Mouse (Mus musculus) forebrain, embryonic 12.5 days (tissue): ENCODE results near the gene Apc2. TPM values are rescaled to one million over a fixed set of nuclear protein-coding genes. Genes with fewer than 3 reads are reported as not detected.
"Not testable (repeated sequence)": the region's sequence is repeated elsewhere in the genome, so short reads cannot be mapped to it uniquely, and the experiment has no call there.

Experiments
- ATAC-seq: fragments of 200-750 bp; cut with Nextera tagmentation; 2 replicates; pipeline ENCODE4 v1.8.0; 2017; ENCODE audit warnings: moderate TSS enrichment; ENCODE audit not compliant: low FRiP score
- H3K27ac ChIP-seq: fragments of 300-500 bp; sonication (generic); 2 replicates; pipeline ENCODE4 v1.5.1; 2016; ENCODE audit warnings: mild to moderate bottlenecking
- H3K27me3 ChIP-seq: fragments of 300-500 bp; sonication (generic); 2 replicates; pipeline ENCODE4 v1.6.1; 2016; ENCODE audit warnings: mild to moderate bottlenecking
- H3K36me3 ChIP-seq: fragments of 300-500 bp; sonication (generic); replicated peaks from 2 replicates; pipeline ENCODE4 v1.6.1; 2016; ENCODE audit warnings: mild to moderate bottlenecking
- H3K4me1 ChIP-seq: fragments of 300-500 bp; sonication (generic); 2 replicates; pipeline ENCODE4 v1.6.1; 2016
- H3K4me2 ChIP-seq: fragments of 300-500 bp; sonication (generic); 2 replicates; pipeline ENCODE4 v1.6.1; 2016; ENCODE audit warnings: mild to moderate bottlenecking, moderate library complexity
- H3K4me3 ChIP-seq: fragments of 300-500 bp; sonication (generic); replicated peaks from 2 replicates; pipeline ENCODE4 v1.5.1; 2016; ENCODE audit warnings: mild to moderate bottlenecking
- H3K9ac ChIP-seq: fragments of 300-500 bp; sonication (generic); 2 replicates; pipeline ENCODE4 v1.6.1; 2016; ENCODE audit warnings: mild to moderate bottlenecking
- H3K9me3 ChIP-seq: fragments of 300-500 bp; sonication (generic); 2 replicates; pipeline ENCODE4 v1.6.1; 2016
- WGBS: fragments of 180-500 bp; shearing (Covaris S2); methylation state at CpG from one replicate; pipeline ENCODE4 v1.1.7; 2016; 5-methylcytosine and 5-hydroxymethylcytosine counted together
- polyA plus RNA-seq: library from polyadenylated mRNA; unstranded; fragments of >200 nt; fragmentation: Nextera tagmentation; extraction: Ambion mirVana; gene quantifications from 2 replicates; pipeline ENCODE4 v1.2.1, GENCODE M21; 2016

Gene Apc2
- polyA plus RNA-seq, 1 experiment from 2014 or later: 144 TPM

DNA sequence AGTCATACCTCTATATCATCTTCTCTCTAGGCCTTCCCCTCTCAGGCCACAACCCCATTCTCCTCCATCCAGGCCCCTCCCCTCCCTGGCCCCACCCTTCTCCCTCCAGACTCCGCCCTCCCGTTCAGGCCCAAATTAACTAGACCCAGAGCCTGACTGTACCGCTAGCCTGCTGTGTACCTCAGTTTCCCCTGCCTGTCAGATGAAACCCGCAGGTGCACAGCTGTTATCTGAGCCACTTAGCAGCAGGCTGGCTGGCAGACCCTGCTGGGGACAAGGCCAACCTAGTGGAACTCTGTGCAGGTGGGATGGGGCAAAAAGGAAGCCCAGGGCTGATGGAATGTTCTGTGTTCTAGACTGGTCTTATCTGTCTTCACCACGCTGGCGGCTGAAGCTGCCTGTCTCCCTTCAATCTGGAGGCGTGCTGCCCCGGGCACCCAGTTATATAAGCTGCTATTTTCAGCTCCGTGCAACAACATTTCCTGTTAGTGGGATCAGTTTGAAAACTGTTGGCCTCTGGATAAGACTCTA is 48.4 kb downstream of the Apc2 start:
- Histone ChIP-seq H3K4me1 (peaks cover 46% of the 10 kb centered on the region), H3K4me2 (no peak overlapping the region), H3K27me3 (peaks cover 99% of the 10 kb centered on the region), H3K4me3 (no peak overlapping the region), H3K36me3 (no peaks in the 10 kb centered on the region), H3K9ac (no peak overlapping the region), H3K9me3 (no peaks in the 10 kb centered on the region), H3K27ac (no peak overlapping the region)
- WGBS: 44% methylated on average over 9 of the region's 9 CpGs
- ATAC-seq: no peak

DNA sequence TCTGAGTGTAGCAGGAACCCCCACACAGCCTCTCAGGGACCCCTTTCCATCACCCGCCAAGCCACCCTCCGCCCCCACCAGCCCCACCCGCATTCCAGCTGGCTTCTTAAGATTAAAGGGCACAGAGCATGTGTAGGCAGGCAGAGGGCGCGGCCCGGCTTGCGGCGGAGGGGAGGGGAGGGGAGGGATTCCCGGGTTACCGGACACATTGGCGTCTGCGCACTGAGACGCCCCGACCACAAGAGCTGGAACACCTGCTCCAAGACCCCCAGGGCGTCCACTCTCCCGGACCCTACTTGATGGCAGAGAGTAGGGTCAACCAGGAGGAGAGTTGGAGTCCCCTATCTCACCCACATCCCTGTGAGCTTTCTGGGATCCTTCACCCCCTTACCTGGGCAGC is 49.3 kb downstream of the Apc2 start:
- H3K27ac ChIP-seq: no peak overlapping the region

DNA sequence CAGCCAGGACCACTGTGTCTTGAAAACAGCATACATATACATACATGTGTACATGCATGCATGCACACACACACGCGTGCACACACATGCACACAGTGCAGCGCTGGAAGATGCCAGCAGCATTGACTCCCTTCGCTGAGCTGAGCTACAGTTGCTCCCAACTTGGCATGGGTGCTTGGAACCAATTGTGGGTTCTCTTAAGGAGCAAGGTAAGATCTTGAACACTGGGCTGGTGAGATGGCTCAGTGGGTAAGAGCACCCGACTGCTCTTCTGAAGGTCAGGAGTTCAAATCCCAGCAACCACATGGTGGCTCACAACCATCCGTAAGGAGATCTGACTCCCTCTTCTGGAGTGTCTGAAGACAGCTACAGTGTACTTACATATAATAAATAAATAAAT is 50.2 kb downstream of the Apc2 start:
- H3K36me3 ChIP-seq, H3K4me3 ChIP-seq, H3K9me3 ChIP-seq, H3K4me2 ChIP-seq, H3K9ac ChIP-seq, ATAC-seq, H3K27ac ChIP-seq: not testable (repeated sequence)
- H3K4me1 ChIP-seq: peaks cover 47% of the 10 kb centered on the region
- peaks cover 100% of the 10 kb centered on the region for H3K27me3 ChIP-seq
- 76% methylated on average over 6 of the region's 6 CpGs for WGBS

More for the DNA sequence above, 49.3 kb downstream of the Apc2 start:
- Histone ChIP-seq H3K9ac (peak overlapping the region; percentile 21; the same call in 1 of the 2 replicates), H3K27me3 (peaks cover 100% of the 10 kb centered on the region), H3K4me1 (peaks cover 47% of the 10 kb centered on the region), H3K4me3 (no peak overlapping the region), H3K36me3 (no peaks in the 10 kb centered on the region), H3K4me2 (no peak overlapping the region), H3K9me3 (no peaks in the 10 kb centered on the region)
- ATAC-seq: no peak
- 2% methylated on average over 16 of the region's 16 CpGs for WGBS

DNA sequence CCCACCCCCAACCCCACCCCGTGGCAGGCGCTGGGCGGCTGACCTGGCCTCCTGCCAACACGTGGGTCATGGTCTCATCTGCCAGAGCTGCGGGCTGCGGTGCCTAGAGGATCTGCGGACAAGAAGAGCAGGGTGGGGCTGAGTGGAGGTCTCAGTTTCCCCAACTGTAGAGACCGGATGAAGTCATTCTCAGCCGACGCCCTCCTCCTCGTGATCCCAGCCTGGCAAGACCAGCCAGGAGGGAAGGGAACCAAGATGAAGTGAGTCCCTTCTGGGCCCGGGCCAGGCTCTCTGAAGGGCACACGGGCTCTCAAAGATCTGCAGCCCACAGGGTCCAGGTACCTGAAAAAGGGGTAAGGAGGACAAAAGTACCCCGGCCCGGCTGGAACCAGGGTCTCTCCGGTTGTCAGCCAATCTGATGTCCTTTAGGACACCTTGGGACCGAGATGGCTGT is 51.8 kb downstream of the Apc2 start:
- Histone ChIP-seq H3K36me3 (no peaks in the 10 kb centered on the region), H3K27ac (no peak overlapping the region), H3K4me2 (no peak overlapping the region), H3K4me1 (peaks cover 36% of the 10 kb centered on the region), H3K4me3 (0 out of 2 replicates have a peak overlapping the region, but pooled peaks have one; percentile 15), H3K27me3 (peaks cover 100% of the 10 kb centered on the region), H3K9me3 (no peaks in the 10 kb centered on the region), H3K9ac (no peak overlapping the region)
- WGBS: 11% methylated on average over 17 of the region's 17 CpGs
- no peak for ATAC-seq

DNA sequence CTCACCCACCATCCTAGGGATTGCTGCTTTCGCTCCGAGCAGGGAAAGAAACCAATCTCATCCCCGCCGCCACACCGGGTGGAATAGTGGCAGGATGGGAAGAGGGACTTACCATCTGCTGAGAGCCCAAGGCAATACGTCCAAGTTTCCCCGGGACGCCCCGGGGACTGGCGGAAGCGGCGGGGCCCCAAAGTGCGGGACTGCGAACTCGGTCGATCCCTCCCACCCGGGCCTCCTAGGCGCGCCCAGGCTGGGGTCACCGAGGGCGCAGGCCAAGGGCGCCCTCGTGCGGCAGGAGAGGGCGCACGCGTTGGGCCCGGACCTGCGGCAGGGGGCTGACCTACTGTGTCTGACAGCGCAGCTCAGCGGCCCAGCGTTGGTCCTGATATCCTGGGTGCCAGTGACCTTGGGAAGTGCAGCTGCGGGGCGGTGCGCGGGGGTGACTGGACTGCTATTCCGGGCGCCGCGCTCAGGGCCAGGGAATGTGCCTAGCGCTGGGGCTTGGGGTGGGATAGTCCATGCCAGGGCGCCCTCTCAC is 52.5 kb downstream of the Apc2 start, which contains the start of gene Adamtsl5:
Gene Adamtsl5, minus strand, starts transcription at position 169 of the 538 bp plus-strand sequence.
- no peak within 1 kb of the TSS for H3K27ac ChIP-seq
- H3K4me2 ChIP-seq: peak within 1 kb of the TSS; percentile 41
- peak within 1 kb of the TSS; percentile 15 for H3K4me3 ChIP-seq
- H3K9me3 ChIP-seq: no peaks in the 10 kb centered on the region
- peak; percentile 18 for ATAC-seq
- peaks cover 100% of the 10 kb centered on the region for H3K27me3 ChIP-seq
- WGBS: under 1% methylated on average over 41 of the region's 42 CpGs
- peaks cover 28% of the 10 kb centered on the region for H3K4me1 ChIP-seq
- H3K36me3 ChIP-seq: no peaks in the 10 kb centered on the region
- H3K9ac ChIP-seq: no peak within 1 kb of the TSS

DNA sequence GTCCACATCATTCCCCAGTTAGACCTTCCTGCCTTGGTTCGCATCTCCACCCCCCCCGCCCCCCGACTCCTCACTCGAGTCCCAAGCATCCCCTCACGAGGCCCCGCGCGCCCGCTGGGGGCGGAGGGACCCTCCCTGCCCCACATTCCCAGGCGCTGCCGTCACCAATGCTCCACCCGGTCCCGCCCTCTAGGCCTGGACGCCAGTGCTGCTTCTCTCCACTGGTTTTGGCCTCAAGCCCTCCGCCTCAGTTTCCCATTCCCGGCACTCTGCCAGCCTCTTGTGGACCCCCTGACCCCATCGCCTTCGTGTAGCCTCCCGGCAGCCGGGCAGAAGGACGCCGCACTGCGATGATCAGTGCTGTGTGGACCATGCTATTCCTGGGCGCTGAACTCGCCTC is 53.2 kb downstream of the Apc2 start:
- Histone ChIP-seq H3K4me2 (peak overlapping the region; percentile 41; the same call in 1 of the 2 replicates), H3K4me1 (peaks cover 23% of the 10 kb centered on the region), H3K36me3 (no peaks in the 10 kb centered on the region), H3K9me3 (no peaks in the 10 kb centered on the region), H3K4me3 (peak overlapping the region; percentile 4; the same call in 1 of the 2 replicates), H3K27me3 (peaks cover 100% of the 10 kb centered on the region), H3K9ac (no peak overlapping the region), H3K27ac (no peak overlapping the region)
- WGBS: 16% methylated on average over 26 of the region's 26 CpGs
- ATAC-seq: no peak

DNA sequence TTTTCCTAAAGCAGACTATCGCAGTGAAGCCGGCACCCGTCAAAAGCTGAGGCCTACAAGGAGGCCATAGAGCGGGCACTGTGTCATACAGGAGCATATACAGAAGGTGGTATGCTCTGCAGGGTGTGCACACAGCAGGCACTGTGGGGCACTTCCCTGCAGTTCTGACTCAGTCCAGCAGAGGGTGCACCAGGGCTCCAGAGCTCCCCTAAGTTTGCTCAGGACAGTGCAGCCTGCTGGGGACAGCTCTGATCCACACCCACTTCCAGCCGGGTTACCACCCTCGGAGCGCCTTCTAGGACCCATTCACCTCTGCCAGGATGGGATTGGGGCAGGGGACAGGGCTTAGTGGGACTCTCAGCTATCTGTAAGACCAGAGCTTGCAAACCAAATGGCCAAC is 54.5 kb downstream of the Apc2 start:
- Histone ChIP-seq H3K4me1 (peaks cover 18% of the 10 kb centered on the region), H3K4me3 (no peak overlapping the region), H3K9me3 (no peaks in the 10 kb centered on the region), H3K9ac (no peak overlapping the region), H3K36me3 (no peaks in the 10 kb centered on the region), H3K27me3 (peaks cover 100% of the 10 kb centered on the region), H3K4me2 (no peak overlapping the region), H3K27ac (no peak overlapping the region)
- ATAC-seq: peak; percentile 67
- 2% methylated on average over 7 of the region's 7 CpGs for WGBS

DNA sequence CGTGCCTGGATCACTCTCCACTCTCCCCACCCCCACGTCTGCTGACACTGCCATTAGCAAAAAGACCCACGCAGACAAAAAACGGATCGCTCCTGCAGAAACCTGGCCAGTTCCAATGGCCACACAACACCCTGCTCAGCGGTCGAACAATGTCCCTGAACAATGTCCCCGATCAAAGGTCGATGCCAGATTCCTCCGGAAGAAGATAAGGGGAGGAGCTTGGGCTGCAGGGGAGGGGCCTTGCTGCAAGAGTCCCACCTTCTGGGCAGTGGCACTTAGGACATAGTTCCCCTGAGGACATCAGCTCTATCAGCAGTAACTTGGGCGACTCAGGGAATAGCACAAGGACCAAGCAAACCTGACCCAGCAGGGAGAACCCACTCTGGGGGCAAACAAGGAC is 56.1 kb downstream of the Apc2 start:
- 18% methylated on average over 11 of the region's 11 CpGs for WGBS

DNA sequence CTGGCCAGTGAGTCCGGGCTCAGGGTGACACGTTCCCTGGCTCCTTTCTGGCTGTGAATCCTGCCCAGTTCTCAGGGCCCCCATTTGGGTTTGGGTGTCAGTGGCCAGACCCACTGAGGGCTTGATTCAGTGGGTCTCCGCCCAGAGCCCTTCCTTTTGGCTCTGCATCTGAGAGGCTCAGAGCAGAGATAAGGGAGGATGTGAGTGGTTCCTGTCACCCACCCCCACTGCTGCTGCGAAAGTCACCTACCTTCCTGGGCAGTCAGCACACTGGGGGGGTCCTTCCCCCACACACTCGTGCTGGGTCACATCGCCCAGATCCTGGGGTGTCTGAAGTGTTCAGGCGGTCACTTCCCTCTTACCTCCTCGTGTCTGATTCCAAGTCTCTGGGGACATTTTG is 57.0 kb downstream of the Apc2 start:
- Histone ChIP-seq H3K27me3 (peaks cover 100% of the 10 kb centered on the region), H3K36me3 (no peaks in the 10 kb centered on the region), H3K4me2 (no peak overlapping the region), H3K9ac (no peak overlapping the region), H3K27ac (no peak overlapping the region), H3K9me3 (no peaks in the 10 kb centered on the region), H3K4me1 (peaks cover 26% of the 10 kb centered on the region), H3K4me3 (no peak overlapping the region)
- WGBS: 67% methylated on average over 8 of the region's 8 CpGs
- no peak for ATAC-seq

More for the DNA sequence above, 56.1 kb downstream of the Apc2 start:
- H3K4me3 ChIP-seq: no peak overlapping the region
- ATAC-seq: no peak
- H3K4me2 ChIP-seq: no peak overlapping the region
- peaks cover 100% of the 10 kb centered on the region for H3K27me3 ChIP-seq
- no peak overlapping the region for H3K27ac ChIP-seq
- no peaks in the 10 kb centered on the region for H3K36me3 ChIP-seq
- no peak overlapping the region for H3K9ac ChIP-seq
- H3K4me1 ChIP-seq: peaks cover 26% of the 10 kb centered on the region
- no peaks in the 10 kb centered on the region for H3K9me3 ChIP-seq

DNA sequence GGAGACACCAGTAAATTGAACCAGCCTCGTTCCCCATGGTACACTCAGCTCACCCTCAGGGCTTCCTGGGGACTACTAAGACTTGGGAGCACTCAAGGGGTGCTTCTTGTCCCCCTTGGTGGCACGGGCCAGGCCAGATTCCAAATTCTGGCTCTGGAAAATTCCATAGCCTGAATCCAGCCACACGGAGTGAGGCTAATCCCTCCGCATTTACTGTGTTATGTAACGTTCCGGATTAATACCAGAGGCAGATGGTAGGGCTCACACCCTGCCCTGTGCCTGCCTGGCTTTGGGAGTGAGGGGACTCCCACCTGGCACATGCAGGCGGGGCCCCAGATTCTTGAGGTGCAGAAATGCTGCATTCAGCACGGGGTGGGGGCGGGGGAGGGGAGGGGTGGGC is 59.7 kb downstream of the Apc2 start:
- Histone ChIP-seq H3K27ac (no peak overlapping the region), H3K4me3 (no peak overlapping the region), H3K36me3 (no peaks in the 10 kb centered on the region), H3K4me1 (peaks cover 16% of the 10 kb centered on the region), H3K4me2 (no peak overlapping the region), H3K27me3 (peaks cover 100% of the 10 kb centered on the region), H3K9me3 (no peaks in the 10 kb centered on the region), H3K9ac (no peak overlapping the region)
- no peak for ATAC-seq
- WGBS: 6% methylated on average over 9 of the region's 9 CpGs

DNA sequence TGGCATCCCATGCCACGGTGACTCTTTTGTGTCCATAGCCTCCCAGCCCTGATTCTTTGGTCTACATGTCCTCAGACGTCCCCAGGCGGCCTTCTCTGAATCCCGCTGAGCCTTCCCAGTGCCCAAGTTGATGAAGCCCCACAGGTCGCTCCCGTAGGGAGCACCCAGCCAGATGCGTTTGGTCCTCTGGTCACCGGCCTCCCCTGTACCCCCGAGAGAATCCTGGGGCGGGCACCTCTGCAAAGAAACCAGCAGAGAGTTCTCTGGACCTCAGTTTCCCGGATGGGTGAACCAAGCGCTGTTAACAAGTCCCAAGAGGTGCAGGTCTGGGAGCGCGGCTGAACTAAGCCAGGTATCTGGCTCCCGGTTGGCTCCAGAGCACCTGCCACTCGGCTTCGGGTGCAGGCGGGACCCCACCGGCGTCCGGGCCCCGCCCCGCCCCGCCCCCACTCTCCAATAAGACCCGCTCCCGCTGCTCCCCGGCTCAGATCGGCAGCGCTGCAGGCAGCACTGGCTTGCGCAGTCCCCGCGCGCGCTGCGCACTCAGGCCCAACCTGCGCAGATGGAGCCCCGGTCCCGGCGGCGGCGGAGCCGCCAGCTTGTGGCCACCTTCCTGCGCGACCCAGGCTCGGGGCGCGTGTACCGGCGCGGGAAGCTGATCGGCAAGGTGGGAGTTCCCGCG is 60.4 kb downstream of the Apc2 start, which contains the start of gene Plk5:
Gene Plk5, plus strand, starts transcription at position 459 of the 682 bp plus-strand sequence.
- Histone ChIP-seq H3K36me3 (no peaks in the 10 kb centered on the region), H3K9ac (peak within 1 kb of the TSS; percentile 42; the same call in 1 of the 2 replicates), H3K9me3 (no peaks in the 10 kb centered on the region), H3K4me2 (peak within 1 kb of the TSS; percentile 52), H3K4me1 (peaks cover 16% of the 10 kb centered on the region), H3K27me3 (peaks cover 93% of the 10 kb centered on the region), H3K4me3 (peak within 1 kb of the TSS; percentile 36), H3K27ac (no peak within 1 kb of the TSS)
- ATAC-seq: no peak
- under 1% methylated on average over 53 of the region's 53 CpGs for WGBS

DNA sequence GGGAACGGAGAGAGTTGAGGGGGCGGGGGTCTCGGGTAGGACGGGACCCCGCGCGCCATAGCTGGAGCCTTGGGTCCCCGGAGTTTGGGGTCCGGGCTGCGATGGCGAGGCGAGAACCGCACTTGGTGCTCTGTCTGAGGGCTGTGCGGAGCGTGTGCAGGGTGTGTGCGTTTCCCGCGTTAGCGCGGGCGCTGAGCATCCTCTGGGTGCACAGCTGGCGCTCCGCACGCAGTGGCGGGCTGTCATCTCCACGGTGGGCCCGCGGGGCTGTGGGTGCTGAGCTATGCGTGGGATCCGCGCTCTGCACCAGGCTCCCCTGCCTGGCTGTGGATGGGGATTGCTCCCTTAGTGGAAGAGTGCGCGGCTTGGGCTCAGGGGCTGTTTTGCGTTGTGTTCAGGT is 61.0 kb downstream of the Apc2 start:
- ATAC-seq: no peak
- Histone ChIP-seq H3K27me3 (peaks cover 87% of the 10 kb centered on the region), H3K4me2 (peak overlapping the region; percentile 52), H3K4me3 (peak overlapping the region; percentile 36), H3K9me3 (no peaks in the 10 kb centered on the region), H3K27ac (no peak overlapping the region), H3K36me3 (no peaks in the 10 kb centered on the region), H3K4me1 (peaks cover 16% of the 10 kb centered on the region), H3K9ac (no peak overlapping the region)
- WGBS: 1% methylated on average over 34 of the region's 34 CpGs
